Mouse (Mus musculus): ENCODE measurements around the gene Pgm2. TPM values are rescaled to one million over a fixed set of nuclear protein-coding genes. Genes with fewer than 3 reads are reported as not detected.

The Pgm2 gene
- total and polyA plus RNA-seq, 3 experiments = 9.8 to 27.2 (median 22.5) TPM

DNA sequence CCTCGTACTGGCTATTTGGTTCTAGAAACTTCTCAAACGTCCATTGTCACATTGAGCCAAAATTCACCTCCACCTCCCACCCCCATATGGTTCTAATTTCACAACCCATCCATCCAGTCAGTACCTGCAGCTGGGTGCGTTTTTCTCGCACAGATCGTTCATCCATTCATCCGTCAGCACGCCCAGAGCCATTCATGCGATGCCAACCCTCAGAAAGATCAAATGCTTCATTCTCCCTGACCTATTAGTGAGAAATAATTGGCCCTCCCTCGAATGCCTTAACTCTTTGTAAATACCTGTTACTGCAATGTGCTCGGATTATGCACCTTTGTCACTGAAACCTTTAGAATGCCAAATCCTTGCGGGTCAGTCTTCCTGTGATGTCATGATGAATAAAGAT is 45.8 kb upstream of the Pgm2 start:
- H3K9me3 ChIP-seq (replicated peaks; ENCODE audit: low read length) = no peaks in the 10 kb centered on the region
- H3K36me3 ChIP-seq (replicated peaks in 1 of 2; ENCODE audit: control insufficient read depth in 1 of 2, insufficient read depth in 1 of 2, low read length in 1 of 2) = no peaks in the 10 kb centered on the region
- DNase-seq (ENCODE audit: extremely low read depth) = no peak
- no peak overlapping the region for H3K27ac ChIP-seq (ENCODE audit: insufficient read depth, low read depth)
- no peaks in the 10 kb centered on the region for H3K79me2 ChIP-seq (replicated peaks; ENCODE audit: control insufficient read depth, extremely low read depth, insufficient read depth, poor library complexity, severe bottlenecking)
- TF ChIP-seq JUN (IDR thresholded peaks at IDR 0.05; ENCODE audit: insufficient read depth, low read depth, low read length) (no peak), KAT2A (IDR thresholded peaks at IDR 0.05; ENCODE audit: insufficient replicate concordance, low read length) (no peak), SMC3 (IDR thresholded peaks at IDR 0.05; ENCODE audit: low read depth, low read length) (no peak), POLR2AphosphoS2 (IDR thresholded peaks at IDR 0.05; ENCODE audit: low read depth, low read length) (no peak), USF1 (IDR thresholded peaks at IDR 0.05; ENCODE audit: low read depth, low read length) (no peak)
- H3K9ac ChIP-seq (ENCODE audit: insufficient read depth, low read depth) = no peak overlapping the region
- dilution Hi-C loops (cut with MboI; ENCODE audit: extremely low pct_ligation_motif_present, extremely low pct_unique_long_range_greater_than_20kb, low sequenced_read_pairs) = no loop called here
- in situ Hi-C loops (cut with MboI; ENCODE audit: low pct_ligation_motif_present, low pct_unique_long_range_greater_than_20kb, low sequenced_read_pairs) = no loop called here
- H3K4me1 ChIP-seq (ENCODE audit: control insufficient read depth in 1 of 2, insufficient read depth in 2 of 2) = no peaks in the 10 kb centered on the region
- no peak overlapping the region for H3K4me3 ChIP-seq (replicated peaks in 1 of 3; ENCODE audit: low read depth in 2 of 3, low read length in 2 of 3, poor library complexity in 1 of 3)
- H3K27me3 ChIP-seq (replicated peaks) = no peaks in the 10 kb centered on the region
- H3K4me2 ChIP-seq (ENCODE audit: insufficient read depth, low read depth, poor library complexity, severe bottlenecking) = no peak overlapping the region

- H3K27me3 ChIP-seq (replicated peaks) = no peaks in the 10 kb centered on the region
- no peaks in the 10 kb centered on the region for H3K9me3 ChIP-seq (replicated peaks; ENCODE audit: low read length)
- H3K4me3 ChIP-seq (replicated peaks in 1 of 3; ENCODE audit: low read depth in 2 of 3, low read length in 2 of 3, poor library complexity in 1 of 3) = no peak overlapping the region
- TF ChIP-seq USF1 (IDR thresholded peaks at IDR 0.05; ENCODE audit: low read depth, low read length) = no peak
- no peak for TF ChIP-seq POLR2A (IDR thresholded peaks at IDR 0.05; ENCODE audit: low read depth, low read length)
- no peak for TF ChIP-seq JUN (IDR thresholded peaks at IDR 0.05; ENCODE audit: insufficient read depth, low read depth, low read length)
- no peak for TF ChIP-seq TBP (conservative IDR thresholded peaks at IDR 0.05; ENCODE audit: low read depth, low read length)
- no peak for TF ChIP-seq MXI1 (IDR thresholded peaks at IDR 0.05; ENCODE audit: low read depth, low read length)
- TF ChIP-seq ZKSCAN1 (IDR thresholded peaks at IDR 0.05; ENCODE audit: borderline replicate concordance, low read depth, low read length) = no peak
- no peak for TF ChIP-seq RAD21 (IDR thresholded peaks at IDR 0.05; ENCODE audit: low read depth, low read length)
- in situ Hi-C loops (cut with MboI; ENCODE audit: low pct_ligation_motif_present, low pct_unique_long_range_greater_than_20kb, low sequenced_read_pairs) (no loop called here), dilution Hi-C loops (cut with MboI; ENCODE audit: extremely low pct_ligation_motif_present, extremely low pct_unique_long_range_greater_than_20kb, low sequenced_read_pairs) (no loop called here)
- H3K36me3 ChIP-seq (replicated peaks in 1 of 2; ENCODE audit: control insufficient read depth in 1 of 2, insufficient read depth in 1 of 2, low read length in 1 of 2) = no peaks in the 10 kb centered on the region
- no peak overlapping the region for H3K4me2 ChIP-seq (ENCODE audit: insufficient read depth, low read depth, poor library complexity, severe bottlenecking)
- H3K27ac ChIP-seq (ENCODE audit: insufficient read depth, low read depth) = no peak overlapping the region
- H3K4me1 ChIP-seq (ENCODE audit: control insufficient read depth in 1 of 2, insufficient read depth in 2 of 2) = no peaks in the 10 kb centered on the region
- H3K9ac ChIP-seq (ENCODE audit: insufficient read depth, low read depth) = no peak overlapping the region
- DNase-seq (ENCODE audit: extremely low read depth) = no peak
- no peaks in the 10 kb centered on the region for H3K79me2 ChIP-seq (replicated peaks; ENCODE audit: control insufficient read depth, extremely low read depth, insufficient read depth, poor library complexity, severe bottlenecking)
These were observed 44.8 kb upstream of the Pgm2 start for GRCm38 (mm10) chr5:64047921-64048320.

DNA sequence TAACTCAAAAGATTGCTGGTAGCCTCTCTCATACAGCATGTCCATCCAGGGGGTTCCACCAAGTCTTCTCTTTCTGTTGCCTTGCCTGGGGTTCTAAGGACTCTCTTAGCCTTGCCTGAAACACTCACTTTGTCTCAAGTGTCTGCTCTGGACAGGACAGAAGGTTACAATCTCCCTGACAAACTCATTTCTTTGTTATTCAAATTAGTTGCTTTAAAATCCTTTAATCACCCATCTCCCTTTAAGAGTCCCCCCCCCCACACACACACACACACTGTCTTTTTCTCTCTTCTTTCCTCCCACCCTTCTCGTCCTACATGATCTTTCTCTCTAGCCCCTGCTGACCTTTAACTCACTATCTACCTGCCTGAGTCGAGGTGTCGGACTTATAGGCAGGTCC is 44.1 kb upstream of the Pgm2 start:
- dilution Hi-C loops (cut with MboI; ENCODE audit: extremely low pct_ligation_motif_present, extremely low pct_unique_long_range_greater_than_20kb, low sequenced_read_pairs) = no loop called here
- no peak for TF ChIP-seq RCOR1 (conservative IDR thresholded peaks at IDR 0.05; ENCODE audit: low read depth, low read length)
- no peak for TF ChIP-seq IRF4 (IDR thresholded peaks at IDR 0.05; ENCODE audit: low read depth, low read length)
- TF ChIP-seq MAZ (IDR thresholded peaks at IDR 0.05; ENCODE audit: low read depth, low read length) = no peak
- no peak for TF ChIP-seq ETS1 (conservative IDR thresholded peaks at IDR 0.05; ENCODE audit: low read depth, low read length)
- no peak for TF ChIP-seq HCFC1 (IDR thresholded peaks at IDR 0.05; ENCODE audit: low read depth, low read length)
- no peak for TF ChIP-seq SIN3A (IDR thresholded peaks at IDR 0.05; ENCODE audit: low read length)
- TF ChIP-seq GABPA (IDR thresholded peaks at IDR 0.05; ENCODE audit: insufficient replicate concordance, low read depth, low read length) = no peak
- no peak for TF ChIP-seq TBP (conservative IDR thresholded peaks at IDR 0.05; ENCODE audit: low read depth, low read length)
- no peak for TF ChIP-seq CHD2 (IDR thresholded peaks at IDR 0.05; ENCODE audit: low read length)
- no peak for TF ChIP-seq RAD21 (IDR thresholded peaks at IDR 0.05; ENCODE audit: low read depth, low read length)
- no peak for TF ChIP-seq ELF1 (IDR thresholded peaks at IDR 0.05; ENCODE audit: low read depth, low read length)
- no peak for TF ChIP-seq POLR2AphosphoS2 (IDR thresholded peaks at IDR 0.05; ENCODE audit: low read depth, low read length)
- no peak for TF ChIP-seq NRF1 (IDR thresholded peaks at IDR 0.05; ENCODE audit: low read depth, low read length)
- no peak for TF ChIP-seq KAT2A (IDR thresholded peaks at IDR 0.05; ENCODE audit: insufficient replicate concordance, low read length)
- no peak for TF ChIP-seq CHD1 (IDR thresholded peaks at IDR 0.05; ENCODE audit: low read depth, low read length)
- no peak for TF ChIP-seq SMC3 (IDR thresholded peaks at IDR 0.05; ENCODE audit: low read depth, low read length)
- TF ChIP-seq TCF12 (IDR thresholded peaks at IDR 0.05; ENCODE audit: low read depth, low read length) = no peak
- Histone ChIP-seq H3K27ac (ENCODE audit: insufficient read depth, low read depth) (no peak overlapping the region), H3K79me2 (replicated peaks; ENCODE audit: control insufficient read depth, extremely low read depth, insufficient read depth, poor library complexity, severe bottlenecking) (no peaks in the 10 kb centered on the region), H3K27me3 (replicated peaks) (no peaks in the 10 kb centered on the region), H3K9me3 (replicated peaks; ENCODE audit: low read length) (no peaks in the 10 kb centered on the region), H3K4me1 (ENCODE audit: control insufficient read depth in 1 of 2, insufficient read depth in 2 of 2) (no peaks in the 10 kb centered on the region), H3K36me3 (replicated peaks in 1 of 2; ENCODE audit: control insufficient read depth in 1 of 2, insufficient read depth in 1 of 2, low read length in 1 of 2) (no peaks in the 10 kb centered on the region), H3K9ac (ENCODE audit: insufficient read depth, low read depth) (no peak overlapping the region), H3K4me3 (replicated peaks in 1 of 3; ENCODE audit: low read depth in 2 of 3, low read length in 2 of 3, poor library complexity in 1 of 3) (no peak overlapping the region), H3K4me2 (ENCODE audit: insufficient read depth, low read depth, poor library complexity, severe bottlenecking) (no peak overlapping the region)
- DNase-seq (ENCODE audit: extremely low read depth) = no peak
- in situ Hi-C loops (cut with MboI; ENCODE audit: low pct_ligation_motif_present, low pct_unique_long_range_greater_than_20kb, low sequenced_read_pairs) = no loop called here

Measured in CH12.LX (cell line).